Mouse (Mus musculus) spleen, adult 10 weeks (tissue): ENCODE data around the gene Duoxa1. TPM values are rescaled to one million over a fixed set of nuclear protein-coding genes. Genes with fewer than 3 reads are reported as not detected.

Source experiments
- polyA plus RNA-seq: library from polyadenylated mRNA; stranded (reverse); fragments of 350-450 nt; fragmentation: Illumina TruSeq; extraction: RNeasy Lipid Tissue Mini Kit (QIAGEN cat#74804); gene quantifications from one replicate; pipeline ENCODE4 v1.2.3, GENCODE M21; 2015; ENCODE audit warnings: low replicate concordance; ENCODE audit not compliant: insufficient read depth

Duoxa1 gene
- not detected for polyA plus RNA-seq

DNA sequence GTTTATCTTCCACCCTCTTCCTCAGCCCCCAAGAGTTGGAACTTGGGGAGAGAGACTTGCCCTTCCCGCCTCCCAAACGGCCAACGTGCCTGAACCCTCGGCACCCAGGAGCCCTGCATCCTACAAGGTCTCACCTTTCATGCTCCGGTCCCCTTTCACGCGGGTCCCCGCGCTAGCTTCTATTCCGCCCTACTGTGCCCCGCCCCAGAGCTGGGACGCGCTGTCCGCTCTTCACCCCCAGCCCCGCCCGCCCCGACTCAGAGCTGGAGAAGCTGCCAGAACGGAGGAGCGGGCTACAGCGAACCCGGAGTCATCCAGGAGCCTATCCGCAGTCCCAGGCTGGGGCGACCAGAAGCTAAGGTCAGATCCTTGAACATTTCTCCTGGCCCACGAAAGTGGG is at the start of gene Duoxa1:
Duoxa1 (minus strand) TSS at position 195 of the 400 bp plus-strand sequence.

DNA sequence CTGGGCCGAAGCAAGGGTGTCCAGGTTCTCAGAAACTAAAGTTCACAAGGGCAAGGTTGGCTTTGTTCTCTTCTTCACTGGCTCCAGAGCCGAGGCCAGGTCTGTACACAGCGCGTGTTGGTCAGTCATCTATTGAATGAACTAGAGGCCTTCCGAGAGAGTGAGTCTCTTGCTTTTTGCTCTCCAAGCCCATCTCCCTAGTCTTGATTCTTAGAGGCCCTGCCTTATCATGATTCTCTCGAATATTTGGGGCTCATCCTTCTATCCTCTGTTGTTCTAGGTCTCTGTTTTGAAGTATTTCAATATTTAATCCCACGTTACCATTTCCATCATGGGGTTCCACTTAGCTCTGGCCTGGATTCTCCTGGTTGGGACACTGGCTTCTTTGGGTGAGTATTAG is 1.8 kb upstream of the Duoxa1 start, which contains the start of gene Duox1:
Duox1 (plus strand) TSS at position 301 of the 400 bp plus-strand sequence.

GRCm38 (mm10) chr2:122298596-122299490 is 14.7 kb downstream of the Duoxa1 start, which contains the start of gene Duoxa2:
TSS of gene Duoxa2 (plus strand) at chr2:122298900.

DNA sequence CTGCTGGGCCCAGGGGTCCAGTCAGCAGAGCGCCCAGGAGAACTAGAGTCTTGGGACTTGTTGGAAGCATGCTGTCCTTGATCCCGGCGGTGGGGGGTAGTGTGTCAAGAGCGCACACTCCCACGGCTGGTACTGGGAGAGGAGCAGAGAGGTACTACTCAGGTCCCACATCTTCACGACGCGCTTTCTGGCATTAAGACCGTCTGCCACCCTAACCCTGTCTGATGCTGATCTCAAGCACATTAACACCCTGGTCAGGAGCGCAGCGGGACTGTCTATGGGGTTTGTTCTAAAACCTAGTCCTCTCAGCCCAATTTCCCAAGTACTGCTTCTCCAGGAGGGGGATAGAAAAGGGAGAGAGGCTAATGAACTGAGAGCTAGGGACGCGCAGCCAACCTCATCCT is 15.4 kb downstream of the Duoxa1 start, which contains the start of gene Duox2:
Duox2 (minus strand) TSS at position 354 of the 404 bp plus-strand sequence.

Other genes starting within 250 kb of the Duoxa1 start
- 15.0 TPM for gene Spg11, start 195.3 kb downstream of the Duoxa1 start, polyA plus RNA-seq
- 6,371 TPM for gene B2m, start 166.0 kb downstream of the Duoxa1 start, polyA plus RNA-seq
- gene Trim69, start 153.0 kb downstream of the Duoxa1 start, polyA plus RNA-seq, result 0.18 TPM
- 0.21 TPM for gene Patl2, start 127.5 kb downstream of the Duoxa1 start, polyA plus RNA-seq
- gene Terb2, start 127.5 kb downstream of the Duoxa1 start, polyA plus RNA-seq, result not detected
- 16.6 TPM for gene Sord, start 79.0 kb downstream of the Duoxa1 start, polyA plus RNA-seq
- not detected for gene Duox2, start 15.3 kb downstream of the Duoxa1 start, polyA plus RNA-seq
- gene Duoxa2, start 14.8 kb downstream of the Duoxa1 start, polyA plus RNA-seq, result not detected
- gene Duox1, start 1.9 kb upstream of the Duoxa1 start, polyA plus RNA-seq, result not detected
- gene Shf, start 55.4 kb upstream of the Duoxa1 start, polyA plus RNA-seq, result 1.1 TPM
- gene Slc28a2, start 112.7 kb upstream of the Duoxa1 start, polyA plus RNA-seq, result 162 TPM
- 15.0 TPM for gene Gm14085, start 171.2 kb upstream of the Duoxa1 start, polyA plus RNA-seq